Mouse (Mus musculus): Measurements from ENCODE around the gene Cdk14.

- TF ChIP-seq EP300 (IDR thresholded peaks at IDR 0.05; ENCODE audit: insufficient read depth, low read depth, low read length) (no peak), CTCF (IDR thresholded peaks at IDR 0.05; ENCODE audit: low read depth, low read length) (no peak)
Observed at GRCm38 (mm10) chr5:4805228-4805627, 614.9 kb downstream of the Cdk14 start.
